Mouse (Mus musculus) CH12.LX (cell line): Measurements from ENCODE around the gene Socs3.

Experiments used
- BHLHE40 ChIP-seq: IDR thresholded peaks from 2 replicates; pipeline ENCODE4 v1.6.1; 2011; ENCODE audit warnings: mild to moderate bottlenecking, low read depth, low read length, improper control_type of control experiment
- CTCF ChIP-seq, 2 experiments: IDR thresholded peaks in 1 of 2; conservative IDR thresholded peaks in 1 of 2; 2 replicates each; pipeline ENCODE4 v1.5.1; 2011 to 2012; ENCODE audit warnings: low read depth in 2 of 2, low read length in 2 of 2, improper control_type of control experiment in 1 of 2, inconsistent platforms in 1 of 2, mild to moderate bottlenecking in 1 of 2, moderate library complexity in 1 of 2
- EP300 ChIP-seq: IDR thresholded peaks from 2 replicates; pipeline ENCODE4 v1.6.1; 2011; ENCODE audit warnings: low read length, improper control_type of control experiment
- KAT2A ChIP-seq: IDR thresholded peaks from 2 replicates; pipeline ENCODE4 v1.6.1; 2012; ENCODE audit warnings: low read length, improper control_type of control experiment, inconsistent platforms; ENCODE audit not compliant: insufficient replicate concordance
- MAFK ChIP-seq: IDR thresholded peaks from 2 replicates; pipeline ENCODE4 v1.6.1; 2011; ENCODE audit warnings: low read length, improper control_type of control experiment; ENCODE audit not compliant: insufficient replicate concordance
- MAX ChIP-seq: IDR thresholded peaks from 2 replicates; pipeline ENCODE4 v1.6.1; 2011; ENCODE audit warnings: low read length, improper control_type of control experiment
- MXI1 ChIP-seq: IDR thresholded peaks from 2 replicates; pipeline ENCODE4 v1.6.1; 2011; ENCODE audit warnings: mild to moderate bottlenecking, low read depth, low read length, improper control_type of control experiment
- POLR2A ChIP-seq: IDR thresholded peaks from 2 replicates; pipeline ENCODE4 v1.6.1; 2011; ENCODE audit warnings: low read depth, mild to moderate bottlenecking, improper control_type of control experiment, low read length
- POLR2AphosphoS2 ChIP-seq: IDR thresholded peaks from 2 replicates; pipeline ENCODE4 v1.6.1; 2011; ENCODE audit warnings: low read depth, low read length, improper control_type of control experiment
- ZNF384 ChIP-seq: IDR thresholded peaks from 2 replicates; pipeline ENCODE4 v1.6.1; 2012; ENCODE audit warnings: low read depth, low read length, improper control_type of control experiment, inconsistent platforms

- TF ChIP-seq POLR2A (no peak), ZNF384 (no peak), BHLHE40 (peak; percentile 64), MAX (peak; percentile 70; the same call in 1 of the 2 replicates), CTCF (conservative IDR thresholded peaks at IDR 0.05 in 1 of 2, IDR thresholded peaks at IDR 0.05 in 1 of 2; ENCODE audit: low read depth in 2 of 2, low read length in 2 of 2) (no peak), EP300 (peak; percentile 92), KAT2A (no peak), POLR2AphosphoS2 (no peak), MXI1 (peak; percentile 67; the same call in 1 of the 2 replicates), MAFK (no peak)
Measured at GRCm38 (mm10) chr11:117976081-117976582, 6.3 kb upstream of the Socs3 start.
